Mouse (Mus musculus) 416B (cell line): ENCODE results near the gene Sh2d4b.

Experiments used
- DNase-seq: peaks from one replicate; pipeline ENCODE4 v3.0.0; 2011; ENCODE audit warnings: low read depth

The Sh2d4b gene

DNA sequence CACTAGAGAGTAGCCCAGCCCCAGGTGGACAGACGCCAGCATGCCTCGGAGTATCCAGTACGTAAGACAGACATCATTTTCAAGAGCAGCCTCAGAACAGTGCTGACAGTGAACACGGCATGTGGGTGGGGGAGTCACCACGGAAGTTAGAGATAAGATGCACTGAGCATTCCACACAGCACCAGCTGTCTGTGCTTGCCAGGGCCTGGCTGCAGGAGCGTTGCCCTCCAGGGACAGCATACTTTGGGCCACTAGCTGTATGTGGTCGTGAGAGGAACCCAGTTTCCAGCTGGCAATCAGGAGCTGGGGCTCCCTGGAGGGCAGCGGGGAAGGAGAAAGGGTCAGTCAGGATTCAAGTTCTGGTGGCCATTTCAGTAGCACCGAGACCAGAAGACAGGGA lies 13.7 kb upstream of the Sh2d4b start:
- no peak for DNase-seq

DNA sequence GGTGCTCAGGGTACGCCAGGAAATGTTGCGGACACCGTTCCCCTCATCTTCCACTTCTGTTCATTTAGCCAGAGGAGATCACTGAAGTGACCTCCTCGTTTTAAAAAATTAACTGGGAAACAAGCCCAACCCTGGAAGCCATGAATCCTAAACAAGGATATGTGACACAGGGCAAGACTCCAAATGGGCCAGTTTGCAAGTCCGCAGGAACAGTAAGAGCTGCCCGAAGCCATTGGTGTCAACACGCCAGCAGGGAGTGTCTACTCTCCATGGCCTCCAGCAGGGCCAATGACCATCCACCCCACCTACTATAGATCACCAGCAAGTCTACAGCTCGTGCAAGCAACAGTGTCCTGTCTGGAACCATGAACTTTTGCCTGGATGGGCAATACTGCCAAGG lies 12.7 kb upstream of the Sh2d4b start:
- DNase-seq, result no peak

DNA sequence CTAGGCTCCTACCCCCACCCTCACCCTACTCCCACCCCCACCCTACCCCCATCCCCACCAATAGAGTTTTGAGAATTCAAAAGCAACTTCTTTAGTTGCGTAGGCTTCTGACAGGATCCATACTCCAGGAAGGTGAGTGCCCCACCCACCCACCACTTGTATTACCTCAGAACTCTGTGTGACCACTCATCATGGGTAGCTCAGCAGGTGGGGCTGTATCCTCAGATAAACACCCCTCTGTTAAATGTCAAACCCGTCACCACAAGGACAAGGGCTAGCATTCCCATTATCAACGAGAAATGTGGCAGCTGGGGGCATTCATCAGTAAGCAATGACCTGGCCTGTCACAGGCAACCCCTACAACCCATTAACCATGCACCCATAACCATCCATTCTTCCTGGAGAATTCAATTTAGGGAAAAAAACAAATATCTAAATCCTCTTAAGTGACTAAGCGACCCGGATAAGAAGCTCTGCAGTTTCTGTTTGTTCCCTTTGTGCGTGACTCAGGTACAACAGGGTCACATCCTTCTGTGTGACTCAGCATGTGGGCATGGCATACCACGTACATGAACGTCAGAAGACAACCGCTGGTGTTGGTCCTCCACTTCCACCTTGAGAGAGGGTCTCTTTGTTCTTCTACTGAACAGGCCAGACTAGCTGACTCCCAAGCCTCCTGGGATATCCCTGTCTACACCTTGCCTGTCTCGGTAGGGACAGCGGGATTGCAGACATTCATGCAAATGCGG lies 9.4 kb upstream of the Sh2d4b start:
- peak; percentile 68 for DNase-seq

DNA sequence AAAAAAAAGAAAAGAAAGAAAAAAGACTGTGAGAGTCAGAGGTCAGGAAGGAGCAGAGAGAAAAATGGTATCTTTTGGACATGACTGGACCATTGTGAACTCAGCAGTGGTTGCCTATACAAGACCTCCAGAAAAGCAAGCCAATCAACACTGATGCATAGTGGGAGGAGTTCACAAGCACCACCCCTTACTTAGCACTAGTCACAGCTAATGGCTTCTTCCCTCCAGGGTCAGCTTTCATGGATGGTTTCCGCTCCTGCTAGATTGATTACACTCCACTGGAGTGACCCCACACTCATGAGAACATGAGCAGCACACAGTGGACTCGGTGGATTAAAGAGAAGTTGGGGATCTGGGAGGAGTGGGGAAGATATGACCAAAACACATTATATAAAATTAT lies 7.2 kb upstream of the Sh2d4b start:
- DNase-seq, result no peak

DNA sequence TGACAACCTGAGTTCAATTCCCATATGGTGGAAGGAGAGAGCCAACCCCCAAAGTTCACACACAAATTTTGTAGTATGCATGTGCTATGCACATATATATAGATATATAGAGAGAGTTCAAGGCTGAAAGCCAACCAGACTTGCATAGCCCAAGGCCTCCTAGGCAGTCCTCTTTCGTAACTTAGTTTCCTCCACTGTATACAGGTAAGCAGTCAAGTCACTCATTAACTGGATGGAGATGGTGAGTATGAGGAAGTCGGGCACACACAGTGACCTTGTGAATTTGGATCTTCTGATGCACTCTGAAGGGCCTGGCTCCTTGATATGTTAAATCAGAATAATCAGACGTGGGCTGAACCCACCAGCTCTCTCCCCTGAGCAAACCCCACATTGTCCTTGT lies 4.8 kb upstream of the Sh2d4b start:
- DNase-seq, result no peak

DNA sequence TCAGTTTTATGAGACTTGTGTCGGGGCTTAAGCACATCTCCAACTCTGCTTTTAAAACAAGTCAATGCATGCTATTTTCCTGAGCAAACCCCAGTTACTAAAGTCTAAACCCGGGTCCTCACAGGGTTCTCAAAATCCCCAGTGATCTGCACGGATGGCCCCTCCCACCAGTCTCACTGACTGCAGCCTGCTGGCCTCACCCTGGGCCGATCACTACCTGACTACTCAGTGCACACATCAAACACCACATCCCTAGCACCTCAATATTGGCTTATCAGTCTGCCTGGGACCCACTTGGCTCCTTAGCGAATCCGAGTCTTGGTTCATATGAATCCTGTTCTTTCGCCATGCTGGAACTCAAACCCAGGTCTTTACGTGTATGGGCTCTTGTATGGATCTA lies 2.6 kb upstream of the Sh2d4b start:
- no peak for DNase-seq

DNA sequence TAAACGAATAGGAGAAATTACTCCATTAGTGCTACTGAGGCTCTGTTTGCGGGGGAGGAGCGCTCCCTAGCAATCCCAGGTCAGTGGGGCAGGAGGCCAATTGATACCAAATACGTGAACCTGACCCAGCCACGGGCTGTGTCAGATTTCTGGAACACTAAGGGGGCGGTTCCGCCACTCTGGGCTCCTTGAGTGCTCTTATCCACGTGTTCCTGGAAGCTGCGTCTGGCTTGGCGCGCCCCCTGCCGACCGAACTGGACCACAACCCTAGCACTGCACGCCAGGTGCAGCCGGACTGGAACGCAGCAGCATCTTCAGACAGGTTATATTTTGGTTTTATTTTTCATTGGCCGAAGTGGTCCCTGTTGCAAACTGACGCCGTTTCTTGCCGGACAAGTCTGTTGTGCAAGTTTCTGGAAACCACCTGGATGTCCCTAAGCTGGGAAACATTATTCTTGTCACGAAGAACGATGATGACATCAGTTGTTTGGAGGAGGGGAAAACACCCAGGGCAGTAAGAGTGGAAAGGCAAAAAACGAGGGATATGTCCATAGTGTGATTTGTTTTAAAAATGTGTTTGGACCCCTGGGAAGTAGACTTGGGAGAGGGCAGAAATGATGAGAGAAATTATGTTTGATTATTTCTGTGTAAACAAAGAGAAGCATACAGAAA lies 1.6 kb upstream of the Sh2d4b start:
- peak; percentile 43 for DNase-seq

DNA sequence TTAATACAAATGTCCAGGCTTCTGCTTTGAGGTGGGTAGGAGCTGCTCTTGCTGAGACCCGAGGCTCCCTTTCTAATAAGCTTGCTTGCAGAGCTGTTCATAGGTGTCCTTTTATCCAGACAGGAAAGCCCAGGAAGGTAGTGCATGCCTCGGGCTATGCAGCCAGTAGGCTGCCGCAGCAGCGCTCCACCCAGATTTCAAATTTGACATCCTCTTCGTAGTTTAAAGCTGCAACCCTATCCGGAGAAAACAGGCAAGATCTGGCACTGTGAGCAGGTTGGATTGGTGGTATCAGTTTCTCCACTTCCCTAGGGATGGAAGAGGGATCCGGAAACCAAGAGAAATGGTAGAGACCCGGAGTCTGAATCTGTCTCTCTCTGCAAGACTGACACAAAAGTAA lies 818 bp upstream of the Sh2d4b start:
- no peak for DNase-seq

DNA sequence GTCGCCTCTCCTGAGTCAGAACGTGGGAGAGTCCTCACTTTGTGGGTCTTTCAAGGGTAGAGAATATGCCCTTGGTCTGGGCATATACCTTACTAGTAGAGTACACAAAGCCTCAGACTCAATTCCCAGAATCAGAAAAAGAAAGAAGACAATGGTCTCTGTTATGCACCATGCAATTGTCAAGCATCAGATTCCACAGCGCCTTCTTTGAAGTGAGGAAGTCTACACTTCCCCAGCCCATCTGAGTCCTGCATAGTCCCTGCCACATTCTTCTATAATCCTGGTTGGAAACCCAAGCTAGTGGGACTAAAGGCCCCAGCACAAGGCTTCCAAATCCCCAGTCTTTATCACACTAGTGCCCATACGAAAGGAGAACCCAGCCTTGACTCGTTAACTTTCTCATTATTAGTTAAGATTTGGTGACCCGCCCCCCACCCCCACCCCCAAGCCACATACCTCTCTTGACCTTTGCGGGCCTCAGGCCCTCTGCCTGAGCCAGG lies 690 bp downstream of the Sh2d4b start:
- DNase-seq, result no peak

DNA sequence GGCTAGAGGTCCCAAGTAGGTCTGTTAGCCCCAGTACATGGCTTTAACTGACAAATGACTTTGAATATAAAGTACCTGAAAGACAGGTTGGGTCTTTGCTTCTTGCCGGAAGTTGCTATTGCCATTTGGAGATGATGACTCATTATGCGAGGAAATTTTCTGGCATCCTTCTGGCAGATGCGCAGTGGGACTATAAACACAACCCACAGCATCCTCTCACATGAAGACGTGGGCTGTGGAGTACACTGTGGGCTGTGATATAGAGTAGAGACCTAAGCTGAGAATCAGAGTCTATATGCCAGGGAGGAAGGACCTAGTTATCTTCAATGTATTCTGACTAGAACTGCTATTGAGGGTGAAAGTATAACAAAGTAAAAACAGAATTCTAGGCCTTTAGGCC lies 1.6 kb downstream of the Sh2d4b start:
- DNase-seq, result no peak

DNA sequence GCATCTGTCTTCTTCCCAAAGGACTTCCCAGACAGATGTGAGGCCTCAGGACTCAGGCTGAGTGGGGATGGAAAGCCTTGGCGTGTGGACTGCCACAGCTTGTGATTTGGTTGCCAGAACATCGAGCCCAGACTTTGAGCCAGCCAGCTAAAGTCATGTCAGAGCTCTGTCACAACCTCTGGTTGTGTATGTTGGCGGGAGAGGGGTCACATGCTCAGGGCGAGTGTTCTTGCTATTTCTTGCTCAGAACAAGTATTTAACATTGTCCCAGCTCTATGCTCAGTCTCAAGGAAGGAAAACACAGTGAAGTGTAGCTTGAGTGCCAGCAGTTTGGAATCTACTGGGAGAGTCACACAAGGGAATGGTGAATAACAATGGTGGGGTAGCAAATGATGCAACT lies 3.4 kb downstream of the Sh2d4b start:
- DNase-seq, result no peak

DNA sequence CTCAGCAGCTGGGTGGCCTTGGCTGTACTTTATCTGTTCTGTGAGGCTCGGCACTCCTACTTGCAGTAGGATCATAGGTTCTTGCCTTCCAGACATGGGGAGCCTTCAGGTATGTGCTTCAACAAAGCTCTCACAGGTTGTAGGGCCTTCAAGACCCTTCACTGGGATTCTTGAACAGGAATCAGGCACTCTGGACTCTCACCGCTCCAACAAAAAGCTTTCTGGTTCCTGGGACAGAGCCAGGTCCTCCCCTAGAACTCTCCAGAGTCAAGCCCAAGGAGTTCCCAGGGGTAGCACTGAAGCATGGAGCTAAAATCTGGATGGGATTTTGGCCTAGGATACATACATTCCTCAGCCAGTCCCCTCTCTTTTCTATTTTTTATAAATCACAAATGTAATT lies 3.9 kb downstream of the Sh2d4b start:
- no peak for DNase-seq

DNA sequence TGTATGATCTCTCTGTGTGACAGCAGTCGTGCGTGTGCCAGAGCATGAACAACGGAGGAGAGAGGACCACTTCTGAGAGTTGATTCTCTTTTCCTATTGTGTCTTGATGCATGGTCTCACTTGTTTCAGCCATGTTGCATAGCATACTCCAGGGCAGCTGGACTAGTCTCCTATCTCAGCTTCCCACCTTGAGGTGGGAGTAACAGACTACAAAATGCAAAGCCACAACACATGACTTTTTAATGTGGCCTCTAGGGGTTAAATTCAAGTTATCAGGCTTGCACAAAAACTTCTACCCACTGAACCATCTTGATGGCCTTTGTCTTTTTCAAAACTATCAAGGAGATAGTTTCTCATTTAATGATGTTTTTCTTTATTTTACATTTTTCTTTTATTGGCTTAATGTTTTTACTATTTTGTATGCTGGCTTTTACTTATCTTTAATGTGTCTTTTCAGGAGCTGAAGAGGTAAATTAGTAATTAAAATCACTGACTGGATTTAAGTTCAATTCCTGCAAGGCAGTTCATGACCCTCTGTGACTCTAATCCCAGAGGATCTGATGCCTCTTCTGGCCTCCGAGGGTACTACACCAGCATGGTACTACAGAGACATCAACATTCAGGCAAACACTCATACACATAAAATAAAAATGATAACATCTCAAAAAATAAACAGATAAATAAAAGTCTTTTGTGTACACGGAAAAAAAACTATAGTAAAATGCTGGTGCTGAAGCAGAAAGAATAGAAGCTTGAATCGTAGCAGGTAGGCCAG lies 6.5 kb downstream of the Sh2d4b start:
- DNase-seq, result no peak

DNA sequence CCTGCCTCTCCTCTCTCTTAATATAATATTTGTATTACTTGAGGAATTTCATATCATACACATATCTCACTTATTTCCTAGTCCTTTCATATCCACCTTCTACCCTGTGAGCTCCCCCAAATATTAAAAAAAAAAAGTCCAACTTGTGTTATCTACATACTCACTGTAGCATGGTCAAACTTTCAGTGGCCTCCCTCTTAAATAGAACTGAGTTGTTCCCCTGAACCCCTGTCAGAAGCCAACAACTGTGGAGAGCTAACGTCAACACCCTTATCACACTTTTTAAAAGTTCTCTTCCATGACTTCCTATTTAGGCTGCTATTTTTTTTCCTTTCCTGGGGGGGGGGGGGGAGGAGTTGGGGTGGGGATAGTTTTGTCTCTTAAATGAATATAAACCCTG lies 7.3 kb downstream of the Sh2d4b start:
- DNase-seq, result no peak

DNA sequence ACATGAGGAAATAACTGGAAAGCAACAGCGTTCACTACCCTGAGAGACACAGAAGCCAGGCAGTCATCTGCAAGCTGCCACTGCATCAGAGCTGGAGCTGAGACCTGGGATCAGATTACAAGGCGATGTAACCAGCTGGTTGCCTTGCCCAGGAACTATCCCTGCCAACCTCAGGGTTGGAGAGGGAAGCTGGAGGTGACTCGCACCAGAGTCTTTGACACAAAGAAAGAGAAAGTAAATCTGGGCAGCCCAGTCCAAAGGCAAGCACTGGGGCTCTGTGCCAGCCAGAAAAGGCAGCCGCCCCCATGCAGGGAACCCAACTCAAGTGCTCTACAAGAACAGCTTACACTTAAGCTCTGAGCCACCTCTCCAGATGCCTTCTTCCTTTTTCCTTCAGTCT lies 7.8 kb downstream of the Sh2d4b start:
- peak; percentile 18 for DNase-seq

DNA sequence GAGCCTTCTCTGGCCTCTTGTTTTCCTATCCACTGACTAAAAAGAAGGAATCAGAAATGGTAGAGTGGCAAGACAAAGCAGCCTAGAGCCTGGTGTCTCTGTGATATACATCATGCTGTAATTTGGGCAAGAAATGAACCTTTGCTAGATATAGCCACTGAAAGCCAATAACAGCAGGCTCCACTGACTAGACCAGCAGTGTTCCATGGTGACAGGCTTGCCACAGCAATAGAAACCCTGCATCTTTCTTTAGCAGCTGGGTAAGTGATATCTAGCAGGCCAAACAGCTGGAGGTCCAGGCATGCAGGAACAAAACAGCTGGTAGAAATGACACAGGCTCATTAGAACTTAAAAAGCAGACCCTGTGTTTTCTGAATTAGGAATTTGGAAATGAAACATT lies 18.5 kb downstream of the Sh2d4b start:
- no peak for DNase-seq

DNA sequence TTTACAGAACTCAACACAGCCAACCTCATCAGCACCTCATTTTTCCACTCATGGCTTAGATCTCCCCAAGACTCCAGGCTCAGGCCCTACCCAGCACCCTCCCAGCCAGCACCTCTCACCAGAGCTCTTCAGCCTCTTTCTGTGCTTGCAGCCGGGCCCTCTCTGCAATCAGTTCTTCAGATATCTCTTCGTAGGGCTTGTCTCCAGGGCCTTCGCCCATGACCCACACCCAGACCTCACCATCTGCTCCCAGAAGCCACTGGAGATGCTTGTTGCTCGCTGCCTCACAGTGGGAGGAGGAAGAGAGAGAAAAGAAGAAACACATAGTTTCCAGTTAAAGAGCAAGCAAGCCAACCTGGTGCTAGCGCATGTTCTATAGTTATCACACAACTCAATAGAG lies 19.1 kb downstream of the Sh2d4b start:
- DNase-seq, result no peak

DNA sequence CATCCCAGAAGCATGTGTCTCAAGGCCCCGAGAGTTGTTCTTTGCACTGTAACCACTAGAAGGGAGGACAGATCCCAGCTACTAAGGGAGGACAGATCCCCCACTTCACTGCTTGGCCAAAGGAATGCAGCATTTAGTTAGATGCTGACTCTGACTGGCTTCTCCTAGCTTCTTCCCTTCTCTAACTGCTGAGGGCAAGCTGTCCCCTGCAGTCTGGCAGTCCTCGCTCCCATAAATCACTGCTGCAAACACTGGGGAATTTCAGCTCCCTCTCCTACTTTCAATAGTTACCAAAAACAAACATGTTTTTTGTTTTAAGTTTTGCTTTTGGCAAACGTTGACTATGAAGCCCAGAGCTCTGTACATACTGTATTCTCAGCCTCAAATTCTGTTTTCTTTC lies 22.5 kb downstream of the Sh2d4b start:
- DNase-seq, result no peak

DNA sequence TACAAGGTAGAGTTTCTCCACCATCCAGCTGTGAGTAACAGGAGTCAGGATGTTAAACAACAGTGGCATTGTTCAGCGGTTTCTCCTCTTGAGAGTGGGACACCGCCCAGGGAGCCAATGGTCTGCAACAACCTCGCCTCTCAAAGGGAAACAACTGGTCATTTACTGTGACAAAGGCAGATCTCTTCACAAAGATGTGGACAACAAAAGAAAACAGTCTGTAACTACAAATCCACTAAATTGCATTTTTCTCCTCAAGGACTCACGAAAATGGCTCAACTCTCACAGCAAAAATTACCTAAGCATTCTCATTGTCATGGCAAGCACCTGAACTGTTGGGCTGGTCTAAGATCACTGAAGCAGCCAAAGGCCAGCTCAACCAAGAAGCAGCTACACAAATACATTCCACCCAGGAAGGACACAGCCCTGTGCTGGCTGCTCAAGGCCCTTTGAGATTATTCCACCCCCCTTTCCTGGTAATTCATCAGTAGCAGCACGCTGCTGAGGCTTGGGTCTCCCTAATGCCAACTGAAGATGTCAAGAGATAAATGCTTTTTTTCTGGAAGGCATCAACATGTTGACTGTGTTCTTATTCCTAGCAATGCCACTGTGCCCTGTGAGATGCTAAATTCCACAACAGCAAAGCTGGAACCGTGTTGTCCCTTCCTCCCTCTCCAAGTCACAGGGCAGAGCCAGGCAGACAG lies 28.1 kb downstream of the Sh2d4b start:
- no peak for DNase-seq

DNA sequence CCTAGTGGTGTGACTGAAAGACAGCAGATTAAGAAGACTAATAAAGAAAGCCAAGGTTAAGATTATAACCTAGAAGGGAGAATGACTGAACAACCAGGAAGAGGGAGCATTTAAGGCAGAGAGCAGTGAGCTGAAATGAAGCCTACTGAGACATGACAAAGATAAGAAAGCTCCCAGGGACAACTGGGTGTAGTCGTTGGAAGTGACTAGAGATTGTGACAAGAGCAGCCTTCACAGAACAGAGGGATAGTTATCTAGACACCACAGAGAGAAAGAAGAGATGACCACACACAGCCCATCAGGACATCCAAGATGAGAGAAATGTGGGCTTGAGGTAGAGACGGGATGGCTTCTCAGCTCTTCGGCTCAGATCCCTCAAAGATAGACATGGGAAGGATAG lies 29.4 kb downstream of the Sh2d4b start:
- DNase-seq, result no peak

DNA sequence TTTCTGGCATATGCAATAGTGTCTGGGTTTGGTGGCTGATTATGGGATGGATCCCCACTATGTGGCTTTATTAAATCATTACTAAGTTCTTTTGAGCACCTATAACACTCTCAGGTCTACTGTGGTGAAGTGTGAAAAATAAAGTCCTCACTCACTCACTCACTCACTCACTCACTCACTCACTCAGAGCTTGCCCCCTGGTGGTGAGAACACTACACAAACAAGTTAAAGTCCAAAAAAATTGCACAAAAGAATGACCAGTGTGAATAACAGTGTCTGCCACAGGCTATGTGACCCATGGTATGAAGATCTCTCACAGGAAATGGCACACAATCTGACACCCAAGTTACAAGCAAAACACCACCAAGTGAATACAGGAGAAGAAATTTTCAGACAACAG lies 30.0 kb downstream of the Sh2d4b start:
- DNase-seq, result peak; percentile 26

DNA sequence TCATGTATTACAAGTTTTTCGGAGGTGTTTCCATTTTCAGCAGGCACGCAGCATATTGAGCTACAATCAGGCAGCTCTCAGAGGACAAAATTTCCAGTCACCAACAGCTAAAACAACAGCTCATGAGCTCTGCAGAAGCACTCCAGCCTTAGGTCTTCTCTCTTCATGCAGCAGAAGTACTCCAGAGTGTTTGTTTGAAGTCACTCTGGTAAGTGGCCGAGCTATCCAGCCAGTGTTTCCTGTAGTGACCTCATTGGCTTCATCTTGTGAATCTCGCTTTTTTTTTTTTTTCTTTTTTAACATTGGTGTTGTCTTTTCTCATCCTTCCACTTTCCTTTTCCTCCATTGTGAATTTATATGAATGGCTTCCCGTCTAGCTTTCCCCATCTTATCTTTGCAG lies 40.1 kb downstream of the Sh2d4b start:
- no peak for DNase-seq
